11 mouse cellular contexts compared by ENCODE assay signal in genomic region chr19:56300835-56301234, GRCm38 (mm10). TPM values are rescaled to one million over a fixed set of nuclear protein-coding genes. Genes with fewer than 3 reads are reported as not detected.
DNase-seq lines count a peak whose midpoint lies in the region; ATAC-seq lines count a peak whose summit lies in the region.
"Had no signal": no experiment of that assay in that cellular context is flagged by ENCODE, and none has a peak within 500 bp of the region (broad histone marks: within the 10 kb centered on the region; RNA-seq: fewer than 3 reads in every experiment).

No protein-coding gene starts in this region.

- H3K9me3 ChIP-seq in kidney, embryonic 15.5 days (replicated peaks): no peaks in the 10 kb centered on the region
- H3K9me3 ChIP-seq: liver, embryonic 15.5 days had no signal

- no peak overlapping the region for H3K27ac ChIP-seq in kidney, embryonic 15.5 days
- H3K27ac ChIP-seq: liver, embryonic 15.5 days had no signal

- H3K4me1 ChIP-seq in kidney, embryonic 15.5 days: no peaks in the 10 kb centered on the region
- H3K4me1 ChIP-seq: liver, embryonic 15.5 days had no signal

- 62% methylated on average over 11 of the region's 11 CpGs for WGBS in kidney, embryonic 15.5 days

- no peaks in the 10 kb centered on the region for H3K36me3 ChIP-seq in kidney, embryonic 15.5 days
- H3K36me3 ChIP-seq: liver, embryonic 15.5 days had no signal

- H3K4me3 ChIP-seq in kidney, embryonic 15.5 days (replicated peaks): no peak overlapping the region
- H3K4me3 ChIP-seq: liver, embryonic 15.5 days had no signal

- intact Hi-C loops in heart, postnatal 14 days (cut with DNase I): no loop called here

- H3K27me3 ChIP-seq in kidney, embryonic 15.5 days: no peaks in the 10 kb centered on the region
- H3K27me3 ChIP-seq: liver, embryonic 15.5 days had no signal

- ATAC-seq in kidney, embryonic 15.5 days (replicated peaks; ENCODE audit: low FRiP score): no peak

- no peak overlapping the region for H3K9ac ChIP-seq in kidney, embryonic 15.5 days
- H3K9ac ChIP-seq: liver, embryonic 15.5 days had no signal

- no peak overlapping the region for H3K4me2 ChIP-seq in kidney, embryonic 15.5 days
- H3K4me2 ChIP-seq: liver, embryonic 15.5 days had no signal

- DNase-seq in adrenal gland, adult 18-20 months (ENCODE audit: low spot score in 2 of 2): peak; percentile 19 to 30
- no peak for DNase-seq in adrenal gland, adult 8-10 months
- peak; percentile 13 for DNase-seq in layer of hippocampus, adult 11-12 months (ENCODE audit: low spot score)
- no peak for DNase-seq in layer of hippocampus, postnatal 14 days (ENCODE audit: low spot score in 2 of 2)
- peak; percentile 46 to 72 for DNase-seq in adrenal gland, postnatal 36 days
- DNase-seq in heart, postnatal 14 days: peak; percentile 44
- DNase-seq in thymus, postnatal 0 days (ENCODE audit: low spot score): no peak

RNA-seq across cellular contexts. Expression of gene Habp2, which starts 13.9 kb away (rescaled TPM):
- total RNA-seq in adrenal gland, adult 18-20 months (2021): under 1 TPM in 1 of 2 experiments, not detected in 1; 0.20 TPM
- not detected for total RNA-seq in adrenal gland, adult 8-10 months (2022)
- not detected for total RNA-seq in layer of hippocampus, postnatal 14 days (2021)
- total RNA-seq in adrenal gland, postnatal 36 days (2021): under 1 TPM in 1 of 2 experiments, not detected in 1; 0.33 TPM
- total RNA-seq in heart, postnatal 14 days (2021): not detected
- polyA plus RNA-seq in thymus, postnatal 0 days (2015; fragmentation: Nextera tagmentation; extraction: Ambion mirVana): 0.14 and 0.20 TPM in 2 replicates
- 30.8 and 31.2 TPM in 2 replicates for polyA plus RNA-seq in kidney, embryonic 15.5 days (2015; fragmentation: Nextera tagmentation; extraction: Ambion mirVana)
- total RNA-seq: megakaryocyte-erythroid progenitor cell, adult 5-6 weeks; MEL had no signal

Comparison
In these comparisons a context has a peak if more than half of its experiments do, and no peak if none do; other contexts are left out.
1. DNase-seq: peak in adrenal gland, adult 18-20 months (2 of 2), layer of hippocampus, adult 11-12 months (single experiment), adrenal gland, postnatal 36 days (2 of 2) and heart, postnatal 14 days (2 of 2); none in adrenal gland, adult 8-10 months (single experiment), layer of hippocampus, postnatal 14 days (0 of 2) and thymus, postnatal 0 days (single experiment).